Mouse (Mus musculus) ovary, adult 18-20 months (tissue): ENCODE results near the gene H2-Eb2.
A peak's percentile ranks its signal among the peaks of the same experiment; 100 is the strongest.

Experiments used
- DNase-seq: peaks from one replicate; pipeline ENCODE4 v3.0.0; 2022; ENCODE audit warnings: low spot score, mixed read lengths

H2-Eb2 gene

GRCm38 (mm10) chr17:34362954-34363546 is 37.6 kb downstream of the H2-Eb2 start:
- no peak for DNase-seq

DNA sequence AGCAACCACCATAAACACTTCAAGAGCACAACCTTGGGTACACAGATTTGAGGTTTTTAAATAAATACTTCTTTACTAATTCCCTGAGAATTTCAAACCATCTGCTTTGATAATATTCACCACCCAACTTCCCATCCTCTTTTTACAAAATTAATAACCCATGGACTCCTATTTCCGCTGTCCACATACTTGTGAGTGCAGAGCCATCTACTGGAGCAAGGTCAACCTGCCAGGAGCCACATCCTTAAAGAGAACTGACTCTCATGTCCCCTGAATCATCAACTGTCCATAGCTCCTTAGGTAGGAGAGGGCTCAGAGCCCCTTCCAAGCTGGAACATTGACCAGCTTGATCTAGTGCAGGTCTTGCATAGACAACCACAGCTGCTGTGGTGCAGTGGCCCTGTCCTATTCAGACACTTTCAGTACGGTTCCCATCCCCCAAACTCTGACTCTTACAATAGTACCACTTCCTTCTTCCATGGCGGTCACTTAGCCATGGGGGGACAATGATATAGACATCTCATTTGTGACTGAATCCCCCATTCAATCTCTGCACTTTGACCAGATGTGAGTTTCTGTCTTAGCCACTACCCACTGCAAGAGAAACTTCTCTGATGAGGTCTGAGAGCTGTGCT is 38.3 kb downstream of the H2-Eb2 start:
- no peak for DNase-seq

GRCm38 (mm10) chr17:34365031-34365430 is 39.6 kb downstream of the H2-Eb2 start:
- DNase-seq = no peak

DNA sequence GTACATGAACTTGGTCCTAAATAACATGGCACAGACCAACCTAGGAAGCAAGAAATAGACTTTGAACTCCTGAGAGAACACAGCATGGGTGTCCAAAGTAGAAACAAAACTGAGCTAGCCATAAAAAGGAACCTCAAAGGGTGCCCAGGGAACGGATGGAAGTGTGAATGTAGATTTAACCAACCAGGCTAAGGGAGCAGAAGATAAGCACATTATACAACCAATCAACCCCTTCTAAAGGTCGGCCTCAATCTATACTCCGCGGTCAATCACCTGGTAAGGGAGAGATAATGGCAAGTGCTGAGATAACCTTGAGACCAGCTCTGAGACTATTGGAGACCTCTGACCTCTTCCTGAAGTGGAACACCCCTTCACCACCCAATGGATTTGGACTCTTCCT is 45.1 kb downstream of the H2-Eb2 start:
- DNase-seq = no peak

DNA sequence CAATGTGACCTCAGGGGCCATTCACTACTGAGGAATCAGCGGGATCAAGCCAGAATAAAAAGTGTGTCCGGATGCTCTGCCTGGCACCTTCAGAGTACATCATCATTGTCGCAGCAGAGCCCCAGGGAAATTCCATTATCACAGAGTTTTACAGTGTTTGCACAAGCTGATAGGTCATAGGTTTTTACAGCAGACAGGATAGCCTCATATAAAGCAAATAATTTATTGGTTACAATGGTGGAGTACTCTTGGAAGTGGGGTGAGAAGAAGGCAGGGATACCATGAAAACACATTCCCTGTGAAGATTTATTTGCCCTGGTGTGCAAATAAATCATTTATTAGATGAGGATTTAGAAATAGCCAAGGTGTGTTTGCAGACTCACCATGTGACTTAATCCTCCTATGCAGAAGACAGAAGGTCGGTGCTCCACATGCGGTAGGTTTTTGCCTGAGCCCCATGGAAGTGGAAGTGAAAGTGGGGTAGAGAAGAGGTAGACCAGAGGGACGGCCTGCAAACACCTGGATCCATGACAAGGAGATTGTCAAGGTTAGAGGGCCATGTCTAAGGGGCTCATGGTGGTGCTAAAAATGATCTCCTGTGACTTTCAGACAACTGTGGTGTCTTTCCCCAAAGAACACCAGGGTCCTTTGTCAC is 47.7 kb downstream of the H2-Eb2 start:
- no peak for DNase-seq

DNA sequence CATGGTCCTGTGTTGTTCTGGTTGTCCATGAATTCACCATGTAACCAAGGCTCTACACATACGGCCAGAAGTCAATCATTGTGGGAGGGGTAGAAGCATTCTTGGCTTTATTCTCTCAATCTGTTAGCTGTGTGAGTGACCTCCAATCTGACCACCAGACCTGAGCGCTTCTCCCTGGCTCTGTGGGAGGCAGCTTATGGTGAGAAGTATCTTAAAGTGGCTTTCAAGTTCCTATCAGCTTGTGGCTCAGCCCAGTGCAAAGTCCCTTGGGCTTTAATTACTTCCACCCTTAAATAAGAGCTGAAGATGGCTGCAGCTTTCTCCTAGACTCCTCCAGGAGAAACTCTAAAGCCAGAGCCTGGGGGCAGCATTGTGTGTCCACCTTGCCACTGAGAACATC is 51.4 kb downstream of the H2-Eb2 start, which contains the start of gene Btnl1:
Gene Btnl1 (plus strand): TSS at position 286 of the 400 bp plus-strand sequence.
- DNase-seq = no peak

- DNase-seq = peak; percentile 15
These were observed 52.2 kb downstream of the H2-Eb2 start for GRCm38 (mm10) chr17:34377450-34378209.

GRCm38 (mm10) chr17:34378716-34379115 is 53.3 kb downstream of the H2-Eb2 start:
- no peak for DNase-seq

DNA sequence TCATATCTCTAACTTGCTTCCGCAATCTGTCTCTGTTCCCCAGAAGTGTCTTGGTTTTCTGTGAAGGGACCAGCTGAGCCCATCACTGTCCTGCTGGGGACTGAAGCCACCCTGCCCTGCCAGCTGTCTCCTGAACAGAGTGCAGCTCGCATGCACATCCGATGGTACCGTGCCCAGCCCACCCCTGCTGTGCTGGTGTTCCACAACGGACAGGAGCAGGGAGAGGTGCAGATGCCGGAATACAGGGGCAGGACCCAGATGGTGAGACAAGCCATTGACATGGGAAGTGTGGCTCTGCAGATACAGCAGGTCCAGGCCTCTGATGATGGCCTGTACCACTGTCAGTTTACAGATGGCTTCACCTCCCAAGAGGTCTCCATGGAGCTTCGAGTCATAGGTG is 54.0 kb downstream of the H2-Eb2 start:
- DNase-seq = no peak

- no peak for DNase-seq
These were observed 56.4 kb downstream of the H2-Eb2 start for GRCm38 (mm10) chr17:34381876-34382275.

DNA sequence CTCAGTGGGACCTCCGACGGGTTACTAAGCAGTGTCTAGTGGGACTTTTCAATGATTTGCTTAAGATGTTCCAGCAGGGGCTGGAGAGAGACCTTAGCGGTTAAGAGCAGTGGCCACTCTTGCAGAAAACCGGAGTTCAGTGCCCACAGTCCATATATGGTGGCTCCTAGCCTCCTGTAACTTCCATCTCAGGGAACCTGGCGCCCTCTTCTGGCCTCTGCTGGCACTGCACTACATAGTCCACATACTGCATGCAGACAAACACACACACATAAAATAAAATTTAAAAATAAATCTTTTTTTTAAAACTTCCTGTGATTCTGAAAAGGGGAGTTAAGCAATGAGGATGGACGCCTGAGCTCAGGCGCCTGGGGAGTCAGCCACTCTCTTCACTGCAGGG is 57.7 kb downstream of the H2-Eb2 start:
- no peak for DNase-seq

DNA sequence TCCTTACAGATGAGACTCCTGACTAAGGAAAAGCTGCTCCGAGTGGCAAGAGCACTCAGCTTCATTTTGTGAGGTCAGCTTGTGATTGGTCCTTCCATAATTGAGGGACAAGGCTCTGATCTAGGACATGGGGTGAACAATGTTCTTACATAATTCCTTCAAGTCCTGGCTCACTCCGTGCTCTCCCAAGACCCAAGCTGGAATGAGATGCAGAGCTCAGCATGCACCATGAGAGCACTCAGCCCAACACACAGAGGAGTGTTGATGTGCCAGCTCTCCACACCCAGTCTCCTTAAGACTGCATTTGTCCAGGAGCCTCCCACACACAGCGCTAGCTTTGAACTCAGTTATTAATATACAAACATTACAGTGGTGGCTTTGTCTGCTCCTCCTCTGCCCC is 59.2 kb downstream of the H2-Eb2 start:
- no peak for DNase-seq

DNA sequence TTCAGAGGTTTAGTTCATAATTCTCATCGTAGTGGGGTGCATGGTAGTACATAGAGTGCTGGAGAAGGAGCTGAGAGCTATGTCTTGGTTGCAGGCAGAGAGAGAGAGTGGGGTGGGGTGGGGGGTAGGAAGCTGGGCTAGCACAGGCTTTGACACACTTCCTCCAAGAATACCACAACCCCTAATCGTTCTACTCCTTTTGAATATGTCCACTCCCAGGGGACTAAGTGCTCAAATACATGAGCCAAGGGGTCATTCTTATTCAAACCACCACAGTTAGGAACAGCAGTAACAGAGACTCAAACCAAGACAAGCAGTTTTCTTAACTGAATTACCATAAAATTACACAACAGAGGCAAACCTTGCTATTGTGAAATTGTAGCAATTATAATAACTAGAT is 61.2 kb downstream of the H2-Eb2 start:
- no peak for DNase-seq

DNA sequence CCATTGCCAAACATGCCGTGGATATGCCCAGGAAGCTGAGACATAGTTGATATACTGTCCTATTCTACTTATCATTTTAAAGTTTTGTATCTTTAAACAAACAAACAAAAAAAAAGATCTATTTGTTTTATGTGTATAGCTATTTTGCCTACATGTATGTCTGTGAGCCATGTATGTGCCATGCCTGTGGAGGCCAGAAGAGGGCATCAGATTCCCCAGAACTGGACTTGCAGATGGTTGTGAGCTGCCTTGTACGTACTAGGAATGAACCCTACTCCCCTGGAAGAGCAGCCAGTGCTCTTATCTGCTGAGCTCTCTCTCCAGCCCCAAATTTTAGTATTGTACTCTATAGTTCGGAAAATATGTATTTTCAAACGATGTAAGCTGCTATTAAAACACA is 63.0 kb downstream of the H2-Eb2 start:
- no peak for DNase-seq
